Mouse (Mus musculus) heart, postnatal 0 days (tissue): ENCODE measurements around the gene Cstf2t.

Experiments used
- CTCF ChIP-seq: IDR thresholded peaks from 2 replicates; pipeline ENCODE4 v1.5.1; 2016; ENCODE audit warnings: antibody characterized with exemption, control low read depth, low read depth
- EP300 ChIP-seq: IDR thresholded peaks from 2 replicates; pipeline ENCODE4 v1.6.1; 2016; ENCODE audit warnings: antibody characterized with exemption, low read depth

DNA sequence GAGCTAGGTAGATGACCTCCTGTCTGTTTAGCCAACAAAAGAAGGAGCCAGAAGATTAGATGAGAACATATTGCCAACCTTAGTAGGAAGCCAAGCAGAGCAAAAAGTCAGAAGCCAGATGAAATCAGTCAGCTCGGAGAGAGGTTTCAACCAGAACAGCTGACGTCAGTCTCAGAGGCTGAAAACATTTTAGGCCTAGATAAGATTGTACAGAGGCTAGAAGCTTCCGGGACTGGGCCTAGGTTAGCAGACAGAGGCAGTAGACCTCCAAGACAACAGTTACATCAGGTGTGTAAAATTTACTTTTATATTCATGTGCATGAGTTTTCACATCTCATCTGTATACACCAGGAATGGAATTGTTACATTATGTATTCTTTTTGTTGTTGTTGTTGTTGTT lies 16.7 kb downstream of the Cstf2t start:
- TF ChIP-seq CTCF (no peak), EP300 (no peak)
